13 mouse cellular contexts compared by ENCODE assay signal in the genomic region with DNA sequence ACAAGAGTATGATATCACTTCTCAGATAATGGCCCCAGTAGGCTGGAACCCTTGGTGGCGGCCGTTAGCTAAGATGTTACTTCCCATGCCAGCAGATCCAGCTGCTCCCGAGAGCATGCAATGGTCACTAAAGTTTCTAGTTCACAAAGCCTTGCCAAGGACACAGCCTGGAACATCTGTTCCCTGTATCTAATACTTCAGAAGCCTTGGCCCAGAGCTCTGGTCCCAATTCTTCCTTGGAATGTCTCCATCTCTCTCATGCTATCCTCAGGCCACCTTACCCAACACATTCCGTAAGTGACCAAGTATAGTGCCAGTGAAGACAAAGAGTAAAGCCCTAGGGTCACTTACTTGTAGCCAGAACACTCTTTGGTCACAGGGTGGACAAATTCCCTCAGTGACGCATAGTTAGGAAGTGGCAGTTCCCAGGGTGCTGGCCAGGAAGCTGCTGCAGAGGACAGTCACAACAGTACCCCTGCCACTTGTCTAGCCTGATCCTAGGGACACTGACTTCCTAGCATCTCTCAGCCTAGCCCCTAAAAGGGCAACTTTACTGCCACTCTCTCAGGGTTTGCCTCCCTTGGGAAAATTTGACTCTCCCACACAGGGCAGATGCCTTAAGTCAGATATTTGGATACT.
DNase-seq lines count a peak whose midpoint lies in the region.
"Had no signal": no experiment of that assay in that cellular context is flagged by ENCODE, and none has a peak within 500 bp of the region (broad histone marks: within the 10 kb centered on the region; RNA-seq: fewer than 3 reads in every experiment).

No protein-coding gene starts in this region.

- 94% methylated on average over 5 of the region's 5 CpGs for WGBS in embryonic facial prominence, embryonic 10.5 days

- H3K27ac ChIP-seq in embryonic facial prominence, embryonic 10.5 days (replicated peaks) = no peak overlapping the region
- H3K27ac ChIP-seq: liver, embryonic 15.5 days had no signal

- H3K4me1 ChIP-seq in embryonic facial prominence, embryonic 10.5 days = peaks cover 47% of the 10 kb centered on the region
- H3K4me1 ChIP-seq: liver, embryonic 15.5 days had no signal

- DNase-seq in kidney, postnatal 14 days = peak; percentile 23
- DNase-seq in kidney, postnatal 36 days = no peak
- peak; percentile 81 for DNase-seq in gastrocnemius, adult 18-20 months (ENCODE audit: low spot score)
- peak; percentile 36 for DNase-seq in heart, adult 8-10 months (ENCODE audit: low spot score)
- peak; percentile 57 for DNase-seq in lung, postnatal 14 days
- DNase-seq in spleen, postnatal 10 days (ENCODE audit: low spot score in 2 of 2) = no peak
- no peak for DNase-seq in embryonic facial prominence, embryonic 10.5 days (ENCODE audit: low spot score)
- DNase-seq: cerebellum, adult 18-20 months; layer of hippocampus, adult 9-11 months; left cerebral cortex, postnatal 4 days; midbrain, embryonic 14.5 days had no signal

- H3K27me3 ChIP-seq in embryonic facial prominence, embryonic 10.5 days (replicated peaks; ENCODE audit: low read depth, poor library complexity, severe bottlenecking) = no peaks in the 10 kb centered on the region
- H3K27me3 ChIP-seq: liver, embryonic 15.5 days had no signal

- H3K36me3 ChIP-seq in embryonic facial prominence, embryonic 10.5 days (replicated peaks) = peaks cover 9% of the 10 kb centered on the region
- H3K36me3 ChIP-seq: liver, embryonic 15.5 days had no signal

- H3K9me3 ChIP-seq in embryonic facial prominence, embryonic 10.5 days = no peaks in the 10 kb centered on the region
- H3K9me3 ChIP-seq: liver, embryonic 15.5 days had no signal

- no peak overlapping the region for H3K4me3 ChIP-seq in embryonic facial prominence, embryonic 10.5 days
- H3K4me3 ChIP-seq: erythroblast, embryonic 14.5 days; liver, embryonic 15.5 days had no signal

Comparison
In these comparisons a context has a peak if more than half of its experiments do, and no peak if none do; other contexts are left out.
1. DNase-seq: peak in kidney, postnatal 14 days (single experiment), gastrocnemius, adult 18-20 months (single experiment), heart, adult 8-10 months (single experiment) and lung, postnatal 14 days (single experiment); none in kidney, postnatal 36 days (0 of 2), spleen, postnatal 10 days (0 of 2) and embryonic facial prominence, embryonic 10.5 days (single experiment).